Mouse (Mus musculus) kidney, adult 2 months (tissue): ENCODE measurements around the gene Ypel3.

Experiments
- CTCF ChIP-seq: fragments of 200-500 bp; conservative IDR thresholded peaks from 2 replicates; pipeline ENCODE4 v1.5.1; 2011; ENCODE audit warnings: low read depth, mild to moderate bottlenecking, control low read depth, low read length, moderate library complexity, mixed read lengths; ENCODE audit not compliant: insufficient read depth, insufficient read length
- POLR2A ChIP-seq: fragments of 200-500 bp; IDR thresholded peaks from one replicate; pipeline ENCODE4 v1.6.1; 2011; ENCODE audit warnings: low read depth, low read length, control low read depth

DNA sequence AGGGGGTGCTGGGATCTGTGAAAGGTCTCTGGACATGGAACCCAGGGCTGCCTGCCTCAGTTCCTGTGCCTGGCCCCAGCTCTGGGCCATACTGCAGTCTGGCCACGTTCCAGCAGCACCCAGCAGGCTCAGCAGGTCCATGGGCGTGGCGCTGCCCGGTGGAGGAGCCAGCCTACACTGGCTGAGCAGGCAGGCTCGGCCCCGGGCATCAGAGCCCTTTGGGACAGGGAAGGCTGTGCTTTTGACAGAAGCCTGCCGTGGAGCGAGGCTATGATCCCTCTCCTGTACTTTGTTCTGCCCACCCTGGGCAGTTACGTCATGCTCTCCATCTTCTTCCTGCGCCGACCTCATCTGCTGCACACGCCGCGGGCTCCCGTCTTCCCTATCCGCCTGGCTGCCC, 10.6 kb upstream of the Ypel3 start, which contains the start of gene Gdpd3:
- TF ChIP-seq POLR2A, result no peak
- TF ChIP-seq CTCF, result no peak
